Mouse (Mus musculus): ENCODE measurements around the gene Twsg1.
"Not testable (repeated sequence)": the region's sequence is repeated elsewhere in the genome, so short reads cannot be mapped to it uniquely, and the experiment has no call there.

Gene Twsg1

GRCm38 (mm10) chr17:65950622-65951404 lies at the start of gene Twsg1:
Gene Twsg1 (minus strand): TSS chr17:65951226.
- DNase-seq (ENCODE audit: low read depth, low spot score), result peak; percentile 78

GRCm38 (mm10) chr17:65988151-65988820 lies 37.3 kb upstream of the Twsg1 start:
- no peak for DNase-seq (ENCODE audit: low read depth, low spot score)

- DNase-seq (ENCODE audit: low read depth, low spot score), result not testable (repeated sequence)
Measured at GRCm38 (mm10) chr17:65976720-65977119, 25.7 kb upstream of the Twsg1 start.

GRCm38 (mm10) chr17:65967751-65968150 lies 16.7 kb upstream of the Twsg1 start:
- no peak for DNase-seq (ENCODE audit: low read depth, low spot score)

- DNase-seq (ENCODE audit: low read depth, low spot score), result no peak
Measured at GRCm38 (mm10) chr17:65962263-65962662, 11.2 kb upstream of the Twsg1 start.

- no peak for DNase-seq (ENCODE audit: low read depth, low spot score)
Measured at GRCm38 (mm10) chr17:65961606-65962136, 10.6 kb upstream of the Twsg1 start.

- no peak for DNase-seq (ENCODE audit: low read depth, low spot score)
Measured at GRCm38 (mm10) chr17:65959011-65959410, 8.0 kb upstream of the Twsg1 start.

- no peak for DNase-seq (ENCODE audit: low read depth, low spot score)
Measured at GRCm38 (mm10) chr17:65958366-65958765, 7.3 kb upstream of the Twsg1 start.

GRCm38 (mm10) chr17:65957782-65958325 lies 6.8 kb upstream of the Twsg1 start:
- no peak for DNase-seq (ENCODE audit: low read depth, low spot score)

- DNase-seq (ENCODE audit: low read depth, low spot score), result no peak
Measured at GRCm38 (mm10) chr17:65956993-65957781, 6.2 kb upstream of the Twsg1 start.

GRCm38 (mm10) chr17:65956140-65956539 lies 5.1 kb upstream of the Twsg1 start:
- DNase-seq (ENCODE audit: low read depth, low spot score), result no peak

GRCm38 (mm10) chr17:65953959-65954358 lies 2.9 kb upstream of the Twsg1 start:
- DNase-seq (ENCODE audit: low read depth, low spot score), result no peak

GRCm38 (mm10) chr17:65952083-65952482 lies 1.1 kb upstream of the Twsg1 start:
- DNase-seq (ENCODE audit: low read depth, low spot score), result no peak

- DNase-seq (ENCODE audit: low read depth, low spot score), result no peak
Measured at GRCm38 (mm10) chr17:65950183-65950582, 843 bp downstream of the Twsg1 start.

GRCm38 (mm10) chr17:65947307-65947706 lies 3.7 kb downstream of the Twsg1 start:
- no peak for DNase-seq (ENCODE audit: low read depth, low spot score)

GRCm38 (mm10) chr17:65945420-65945819 lies 5.6 kb downstream of the Twsg1 start:
- no peak for DNase-seq (ENCODE audit: low read depth, low spot score)

- DNase-seq (ENCODE audit: low read depth, low spot score), result no peak
Measured at GRCm38 (mm10) chr17:65942394-65942793, 8.6 kb downstream of the Twsg1 start.

- DNase-seq (ENCODE audit: low read depth, low spot score), result no peak
Measured at GRCm38 (mm10) chr17:65941275-65941674, 9.8 kb downstream of the Twsg1 start.

GRCm38 (mm10) chr17:65940221-65940620 lies 10.8 kb downstream of the Twsg1 start:
- DNase-seq (ENCODE audit: low read depth, low spot score), result no peak

- no peak for DNase-seq (ENCODE audit: low read depth, low spot score)
Measured at GRCm38 (mm10) chr17:65939461-65940192, 11.4 kb downstream of the Twsg1 start.

GRCm38 (mm10) chr17:65937671-65938070 lies 13.4 kb downstream of the Twsg1 start:
- DNase-seq (ENCODE audit: low read depth, low spot score), result no peak

Measured in embryo, embryonic 11.5 days (tissue).